Mouse (Mus musculus): Measurements from ENCODE around the gene Sin3b.

GRCm38 (mm10) chr8:72698349-72698926 is 24.6 kb upstream of the Sin3b start:
- TF ChIP-seq CTCF (IDR thresholded peaks at IDR 0.05; ENCODE audit: low read depth, low read length) (no peak), POLR2A (IDR thresholded peaks at IDR 0.05; ENCODE audit: borderline replicate concordance, low read depth, low read length) (no peak)

All from bone marrow macrophage, adult 2 months (primary cell).